Mouse (Mus musculus): Measurements from ENCODE around the gene Csnk1e. TPM values are rescaled to one million over a fixed set of nuclear protein-coding genes. Genes with fewer than 3 reads are reported as not detected.

Gene Csnk1e
- polyA plus RNA-seq, 1 experiment = 31.5 TPM

DNA sequence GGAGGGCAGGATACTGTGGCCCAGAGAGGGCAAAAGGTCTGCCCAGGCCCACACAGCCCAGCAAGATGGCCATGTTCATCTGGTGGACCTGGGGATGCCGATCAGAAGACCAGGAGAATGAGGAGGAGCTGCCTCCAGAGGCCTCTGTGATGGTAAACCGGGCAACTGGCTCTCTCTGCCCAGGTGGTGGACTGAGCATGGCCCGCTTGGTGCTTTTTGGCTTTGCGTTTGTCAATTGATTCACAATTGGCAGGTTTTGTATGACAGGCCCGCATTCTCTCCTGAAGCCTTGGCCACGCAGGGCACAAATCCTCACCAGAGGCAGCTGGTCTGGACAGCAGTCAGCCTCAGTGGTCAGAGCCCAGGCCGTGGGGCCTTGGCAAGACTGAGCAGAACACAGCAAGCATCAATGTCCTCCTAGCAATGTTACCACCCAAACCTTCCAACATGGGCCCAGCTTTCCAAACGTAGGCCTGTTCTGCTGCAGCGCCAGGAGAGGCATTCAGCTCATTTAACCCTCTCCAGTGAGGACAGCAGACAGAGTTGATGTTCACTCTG lies 12.3 kb downstream of the Csnk1e start:
- Histone ChIP-seq H3K4me3 (ENCODE audit: insufficient read depth, low read depth, low read length) (no peak overlapping the region), H3K36me3 (ENCODE audit: control insufficient read depth, insufficient read depth, low read length) (no peaks in the 10 kb centered on the region), H3K27ac (ENCODE audit: insufficient read depth, low read depth, low read length) (no peak overlapping the region), H3K27me3 (replicated peaks; ENCODE audit: control insufficient read depth, insufficient read depth, low read length) (no peaks in the 10 kb centered on the region), H3K4me1 (ENCODE audit: control insufficient read depth, insufficient read depth, low read length) (peaks cover 6% of the 10 kb centered on the region; the same call in 1 of the 2 replicates)
- TF ChIP-seq POLR2A (IDR thresholded peaks at IDR 0.05; ENCODE audit: low read depth, low read length) = no peak
- 95% methylated on average over 9 of the region's 9 CpGs for WGBS
- no peak for DNase-seq

DNA sequence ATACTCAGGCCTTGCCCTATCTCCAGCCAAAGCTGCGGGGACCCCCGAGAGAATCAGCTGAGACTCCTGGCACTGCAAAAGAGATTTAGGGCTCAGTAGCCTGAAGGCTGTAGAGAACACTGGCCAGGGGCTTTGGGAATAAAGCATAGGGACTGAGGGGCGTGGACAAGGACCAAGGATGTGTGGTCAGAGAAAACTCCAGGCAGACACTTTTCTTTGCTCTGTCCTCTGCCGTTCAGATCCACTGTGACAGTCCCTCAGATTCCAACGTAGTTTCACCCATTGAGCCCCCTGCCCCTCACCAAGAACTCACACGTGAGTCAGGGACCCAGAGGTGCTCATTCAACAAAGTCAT lies 13.1 kb downstream of the Csnk1e start:
- TF ChIP-seq CTCF (conservative IDR thresholded peaks at IDR 0.05; ENCODE audit: insufficient read depth, insufficient read length, low read depth, low read length) = no peak
- TF ChIP-seq POLR2A (IDR thresholded peaks at IDR 0.05; ENCODE audit: low read depth, low read length) = no peak
- Histone ChIP-seq H3K27ac (ENCODE audit: insufficient read depth, low read depth, low read length) (peak overlapping the region; percentile 19; the same call in 1 of the 2 replicates), H3K4me1 (ENCODE audit: control insufficient read depth, insufficient read depth, low read length) (peaks cover 8% of the 10 kb centered on the region), H3K36me3 (ENCODE audit: control insufficient read depth, insufficient read depth, low read length) (no peaks in the 10 kb centered on the region), H3K27me3 (replicated peaks; ENCODE audit: control insufficient read depth, insufficient read depth, low read length) (no peaks in the 10 kb centered on the region), H3K4me3 (ENCODE audit: insufficient read depth, low read depth, low read length) (peak overlapping the region; percentile 77)
- whole genome bisulfite sequencing = 16% methylated on average over 6 of the region's 6 CpGs
- DNase-seq = no peak

DNA sequence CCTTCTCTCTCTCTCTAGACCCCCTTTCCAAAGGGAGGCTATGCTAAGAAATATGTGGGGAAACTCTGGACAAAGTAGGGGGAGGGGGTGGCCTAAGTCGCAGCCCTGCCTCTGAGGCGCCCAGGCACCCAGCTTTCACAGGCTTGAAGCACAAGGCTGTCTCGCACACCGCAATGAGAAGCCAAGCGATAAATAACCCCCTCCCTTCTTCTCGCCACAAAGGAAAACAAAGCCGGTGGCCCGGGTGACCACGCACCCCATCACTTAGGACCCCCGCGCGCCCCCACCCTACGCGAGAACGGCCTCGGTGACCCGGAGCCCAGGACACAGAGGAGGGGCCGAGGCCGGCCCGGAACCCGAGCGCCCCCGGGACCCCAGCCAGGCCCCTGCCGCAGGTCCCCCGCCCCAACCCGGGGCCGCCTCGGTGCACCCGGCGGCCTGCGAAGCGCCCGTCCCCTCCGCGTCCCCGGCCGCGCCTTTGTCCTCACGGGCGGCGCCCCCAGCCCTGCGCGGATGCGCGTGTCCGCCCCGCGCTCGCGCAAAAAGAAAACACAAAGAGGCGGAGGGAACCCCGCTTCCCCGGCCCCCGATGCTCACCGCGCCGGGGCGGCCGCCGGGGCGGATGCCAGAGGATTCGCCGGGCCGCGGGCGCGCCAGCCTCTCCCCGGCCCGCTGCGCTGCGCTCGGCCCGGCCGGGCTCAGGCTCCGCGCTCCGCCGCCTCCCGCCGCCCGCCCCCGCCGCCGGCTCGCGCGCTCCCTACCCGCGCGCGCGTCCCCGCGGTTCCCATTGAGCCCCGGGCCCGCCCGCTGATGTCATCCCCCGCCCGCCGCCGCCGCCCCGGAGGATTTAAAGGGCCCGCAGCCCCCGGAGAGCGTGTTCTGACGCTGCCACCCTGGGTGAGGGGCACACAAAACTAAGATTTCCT lies 13.8 kb downstream of the Csnk1e start:
- no peaks in the 10 kb centered on the region for H3K27me3 ChIP-seq (replicated peaks; ENCODE audit: control insufficient read depth, insufficient read depth, low read length)
- no peaks in the 10 kb centered on the region for H3K36me3 ChIP-seq (ENCODE audit: control insufficient read depth, insufficient read depth, low read length)
- peak overlapping the region; percentile 77 for H3K4me3 ChIP-seq (ENCODE audit: insufficient read depth, low read depth, low read length)
- H3K27ac ChIP-seq (ENCODE audit: insufficient read depth, low read depth, low read length) = peak overlapping the region; percentile 44
- peak; percentile 81 for DNase-seq
- H3K4me1 ChIP-seq (ENCODE audit: control insufficient read depth, insufficient read depth, low read length) = peaks cover 13% of the 10 kb centered on the region
- TF ChIP-seq POLR2A (IDR thresholded peaks at IDR 0.05; ENCODE audit: low read depth, low read length) (no peak), CTCF (conservative IDR thresholded peaks at IDR 0.05; ENCODE audit: insufficient read depth, insufficient read length, low read depth, low read length) (no peak)
- WGBS = 3% methylated on average over 93 of the region's 107 CpGs

DNA sequence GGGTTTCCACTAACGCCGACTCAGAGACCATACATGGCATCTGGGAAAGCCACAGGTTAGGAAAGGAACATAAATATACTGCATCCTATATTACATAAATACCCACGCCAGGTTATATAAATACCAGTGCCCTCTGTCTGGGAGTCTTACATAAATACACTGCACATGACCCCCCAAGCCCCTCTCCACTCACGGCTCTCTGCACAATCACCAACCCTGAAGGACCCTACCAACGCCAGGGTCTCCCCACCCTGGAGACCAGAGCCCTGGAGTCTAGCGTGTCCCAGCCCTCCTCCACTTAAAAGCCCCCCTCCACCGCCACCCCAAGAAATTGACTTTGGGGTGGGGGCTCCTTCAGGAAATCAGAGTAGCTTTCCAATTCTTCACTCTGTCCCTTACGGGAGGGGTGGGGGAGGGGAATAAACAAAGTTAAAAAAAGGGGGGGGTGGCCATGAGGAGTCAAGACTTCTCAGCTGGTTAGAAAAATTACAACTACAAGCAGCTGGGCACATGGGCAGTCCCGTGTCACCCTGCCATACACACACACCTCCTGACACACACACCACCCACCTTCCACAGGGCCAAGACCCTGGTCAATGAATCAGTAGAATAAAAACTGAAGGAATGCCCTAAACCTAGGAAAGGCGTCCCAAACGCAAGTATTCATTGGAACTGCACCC lies 14.6 kb downstream of the Csnk1e start:
- no peaks in the 10 kb centered on the region for H3K36me3 ChIP-seq (ENCODE audit: control insufficient read depth, insufficient read depth, low read length)
- WGBS = 29% methylated on average over 11 of the region's 11 CpGs
- H3K4me1 ChIP-seq (ENCODE audit: control insufficient read depth, insufficient read depth, low read length) = peaks cover 18% of the 10 kb centered on the region
- no peak for TF ChIP-seq POLR2A (IDR thresholded peaks at IDR 0.05; ENCODE audit: low read depth, low read length)
- no peak for TF ChIP-seq CTCF (conservative IDR thresholded peaks at IDR 0.05; ENCODE audit: insufficient read depth, insufficient read length, low read depth, low read length)
- H3K27ac ChIP-seq (ENCODE audit: insufficient read depth, low read depth, low read length) = peak overlapping the region; percentile 44
- H3K27me3 ChIP-seq (replicated peaks; ENCODE audit: control insufficient read depth, insufficient read depth, low read length) = no peaks in the 10 kb centered on the region
- no peak for DNase-seq
- H3K4me3 ChIP-seq (ENCODE audit: insufficient read depth, low read depth, low read length) = peak overlapping the region; percentile 77

DNA sequence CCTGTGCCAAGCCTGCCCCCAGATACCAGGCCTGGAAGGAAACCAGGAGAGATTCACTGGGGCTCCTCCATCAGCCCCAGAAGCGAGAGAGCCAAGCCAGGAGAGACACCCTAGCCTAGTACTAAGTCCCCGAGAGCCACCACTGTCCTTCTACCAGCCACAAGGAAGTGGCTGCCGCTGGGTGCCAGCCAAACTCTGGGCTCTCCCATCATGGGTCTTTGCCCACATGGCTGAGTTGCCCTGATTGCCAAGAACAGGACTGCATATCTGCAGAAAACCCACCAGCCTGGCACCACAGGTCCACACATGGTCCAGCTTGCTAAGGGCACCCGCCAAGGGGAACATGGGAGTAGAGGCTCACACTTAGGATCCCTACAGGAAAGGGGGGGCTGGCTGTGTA lies 15.1 kb downstream of the Csnk1e start:
- Histone ChIP-seq H3K36me3 (ENCODE audit: control insufficient read depth, insufficient read depth, low read length) (no peaks in the 10 kb centered on the region), H3K4me1 (ENCODE audit: control insufficient read depth, insufficient read depth, low read length) (peaks cover 24% of the 10 kb centered on the region), H3K27ac (ENCODE audit: insufficient read depth, low read depth, low read length) (peak overlapping the region; percentile 27), H3K27me3 (replicated peaks; ENCODE audit: control insufficient read depth, insufficient read depth, low read length) (no peaks in the 10 kb centered on the region), H3K4me3 (ENCODE audit: insufficient read depth, low read depth, low read length) (peak overlapping the region; percentile 7; the same call in 1 of the 2 replicates)
- WGBS = 48% methylated on average over 4 of the region's 4 CpGs
- TF ChIP-seq POLR2A (IDR thresholded peaks at IDR 0.05; ENCODE audit: low read depth, low read length) = no peak
- TF ChIP-seq CTCF (conservative IDR thresholded peaks at IDR 0.05; ENCODE audit: insufficient read depth, insufficient read length, low read depth, low read length) = no peak
- DNase-seq = peak; percentile 60

DNA sequence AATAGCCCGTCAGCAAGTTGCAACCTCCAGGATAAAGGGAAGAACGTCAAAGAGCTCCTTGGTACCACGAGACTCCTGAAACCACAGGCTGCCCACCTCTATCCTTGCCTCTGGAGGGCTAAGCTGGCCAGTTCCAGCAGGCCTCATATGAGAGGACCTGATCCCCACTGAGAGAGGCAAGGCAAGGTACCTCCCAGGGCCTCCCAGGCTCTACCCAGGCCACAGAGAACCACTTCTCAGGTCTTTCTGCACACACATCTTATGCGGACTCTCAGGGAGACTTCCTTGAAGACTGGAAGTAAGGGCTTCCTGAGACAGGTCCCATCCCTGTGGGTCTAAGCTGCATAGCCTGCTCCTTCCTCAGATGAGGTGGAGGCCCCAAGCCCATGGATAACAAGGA lies 16.0 kb downstream of the Csnk1e start:
- Histone ChIP-seq H3K27me3 (replicated peaks; ENCODE audit: control insufficient read depth, insufficient read depth, low read length) (no peaks in the 10 kb centered on the region), H3K4me3 (ENCODE audit: insufficient read depth, low read depth, low read length) (no peak overlapping the region), H3K36me3 (ENCODE audit: control insufficient read depth, insufficient read depth, low read length) (no peaks in the 10 kb centered on the region), H3K27ac (ENCODE audit: insufficient read depth, low read depth, low read length) (no peak overlapping the region), H3K4me1 (ENCODE audit: control insufficient read depth, insufficient read depth, low read length) (peaks cover 30% of the 10 kb centered on the region)
- WGBS = 81% methylated on average over 4 of the region's 4 CpGs
- no peak for TF ChIP-seq CTCF (conservative IDR thresholded peaks at IDR 0.05; ENCODE audit: insufficient read depth, insufficient read length, low read depth, low read length)
- no peak for TF ChIP-seq POLR2A (IDR thresholded peaks at IDR 0.05; ENCODE audit: low read depth, low read length)
- no peak for DNase-seq

- Histone ChIP-seq H3K27me3 (replicated peaks; ENCODE audit: control insufficient read depth, insufficient read depth, low read length) (no peaks in the 10 kb centered on the region), H3K4me3 (ENCODE audit: insufficient read depth, low read depth, low read length) (no peak overlapping the region), H3K27ac (ENCODE audit: insufficient read depth, low read depth, low read length) (peak overlapping the region; percentile 36; the same call in 1 of the 2 replicates), H3K4me1 (ENCODE audit: control insufficient read depth, insufficient read depth, low read length) (peaks cover 30% of the 10 kb centered on the region), H3K36me3 (ENCODE audit: control insufficient read depth, insufficient read depth, low read length) (no peaks in the 10 kb centered on the region)
- DNase-seq = no peak
- 56% methylated on average over 8 of the region's 8 CpGs for whole genome bisulfite sequencing
- no peak for TF ChIP-seq CTCF (conservative IDR thresholded peaks at IDR 0.05; ENCODE audit: insufficient read depth, insufficient read length, low read depth, low read length)
- TF ChIP-seq POLR2A (IDR thresholded peaks at IDR 0.05; ENCODE audit: low read depth, low read length) = no peak
Observed at GRCm38 (mm10) chr15:79438816-79439215, 16.6 kb downstream of the Csnk1e start.
